Mouse (Mus musculus): ENCODE data around the gene Nfkbid.

Nfkbid gene
- long read RNA-seq, experiment 1, result 0 reads
- long read RNA-seq, experiment 2, result 0 reads

DNA sequence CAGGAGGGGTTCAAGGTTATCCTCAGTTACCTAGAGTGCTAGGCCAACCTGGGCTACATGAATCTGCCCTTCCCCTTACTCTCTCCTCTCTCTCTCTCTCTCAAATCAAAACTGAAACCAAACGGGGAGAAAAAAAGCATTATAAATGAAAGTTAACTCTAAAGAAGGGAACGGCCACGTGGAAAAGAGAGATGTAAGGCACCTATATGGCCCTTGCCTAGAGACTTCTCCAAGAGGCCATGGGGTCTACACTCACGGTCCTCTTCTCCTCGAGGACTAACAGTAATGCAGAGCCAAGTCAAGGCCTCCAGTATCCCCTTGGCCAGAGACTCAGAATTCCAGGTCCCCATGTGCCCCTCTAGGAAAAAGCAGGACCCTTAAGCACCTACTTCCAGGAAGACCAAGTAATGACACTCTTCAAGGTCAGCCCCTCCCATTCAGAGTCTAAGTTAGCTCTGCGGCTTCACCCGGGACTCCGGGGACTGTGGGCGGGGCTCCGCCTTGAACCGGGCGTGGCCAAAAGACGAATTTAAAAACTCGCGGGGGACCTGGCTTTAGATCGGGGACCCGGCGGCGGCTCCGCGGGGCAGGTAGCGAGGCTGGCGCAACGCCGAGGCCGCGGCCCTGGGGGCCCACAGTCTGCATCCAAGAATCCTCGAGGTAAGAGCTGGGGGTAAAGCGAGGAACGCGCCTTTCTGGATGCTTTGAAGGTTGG lies at the start of gene Nfkbid:
TSS of gene Nfkbid (plus strand) at position 558 of the 715 bp plus-strand sequence.
- intact Hi-C loops (cut with DNase I), result no loop called here

DNA sequence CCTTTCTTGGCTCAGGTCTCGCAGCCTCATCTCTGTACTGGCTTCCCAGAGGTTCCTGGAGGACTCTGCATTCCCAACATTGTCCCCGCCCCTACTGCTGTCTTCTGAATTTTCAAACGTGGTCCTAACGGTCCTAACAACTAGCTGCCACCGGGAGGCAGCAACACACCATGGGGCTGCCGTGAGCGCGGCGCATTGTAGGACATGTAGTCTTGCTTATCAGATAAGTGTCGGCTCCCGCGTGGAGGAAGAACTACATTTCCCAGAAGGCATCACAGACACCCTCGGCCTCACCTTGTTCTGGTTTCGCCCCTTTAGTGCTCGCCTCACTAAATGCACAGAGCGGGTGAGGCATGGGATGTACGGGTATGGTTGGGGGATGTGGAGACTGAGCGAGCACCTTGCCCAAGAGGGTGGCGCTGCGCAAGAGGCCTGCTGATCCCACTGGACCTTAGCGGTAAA lies 48.0 kb upstream of the Nfkbid start:
- intact Hi-C loops (cut with DNase I), result loop anchor here (1.0 to 10.0 kb wide), 2 partner anchors 59 to 121 kb away; partner anchors contain the start of gene Prodh2

DNA sequence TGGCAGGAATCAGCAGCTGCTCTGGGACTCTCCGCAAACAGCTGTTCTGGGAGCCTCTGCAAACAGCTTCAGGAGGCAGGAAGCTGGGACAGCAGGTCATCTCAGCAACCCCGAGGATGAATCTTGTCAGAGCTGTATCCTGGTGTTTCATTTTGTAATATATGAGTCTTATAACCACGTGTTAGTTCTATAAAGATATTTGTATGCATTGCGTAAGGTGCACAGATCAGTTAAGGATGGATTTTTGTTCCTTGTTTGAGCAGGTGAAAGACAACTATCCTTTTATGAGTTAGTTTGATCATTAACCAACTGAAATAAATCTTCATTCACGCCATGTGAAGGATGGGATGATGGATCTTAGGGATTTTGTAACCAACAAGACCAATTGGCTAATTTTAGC lies 41.5 kb upstream of the Nfkbid start:
- intact Hi-C loops (cut with DNase I), result no loop called here

DNA sequence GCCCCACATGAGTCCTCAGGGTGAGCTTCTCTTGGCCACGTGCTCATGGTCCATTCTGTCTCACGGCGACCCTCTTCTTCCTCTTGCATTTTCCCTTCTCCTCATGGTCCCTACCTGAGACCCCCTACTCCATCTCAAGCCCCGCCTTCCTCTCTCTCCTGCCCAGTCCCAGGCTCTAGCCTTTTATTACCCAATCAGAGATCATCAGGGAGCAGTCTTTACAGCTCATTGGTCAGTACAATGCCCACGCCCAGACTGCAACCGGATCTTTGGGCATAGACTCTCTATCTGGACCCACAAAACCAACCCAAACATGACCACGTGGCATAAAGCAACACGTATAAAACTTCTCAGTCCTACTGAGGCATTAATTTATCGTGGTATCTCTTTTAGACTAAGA lies 37.4 kb upstream of the Nfkbid start:
- intact Hi-C loops (cut with DNase I), result no loop called here

DNA sequence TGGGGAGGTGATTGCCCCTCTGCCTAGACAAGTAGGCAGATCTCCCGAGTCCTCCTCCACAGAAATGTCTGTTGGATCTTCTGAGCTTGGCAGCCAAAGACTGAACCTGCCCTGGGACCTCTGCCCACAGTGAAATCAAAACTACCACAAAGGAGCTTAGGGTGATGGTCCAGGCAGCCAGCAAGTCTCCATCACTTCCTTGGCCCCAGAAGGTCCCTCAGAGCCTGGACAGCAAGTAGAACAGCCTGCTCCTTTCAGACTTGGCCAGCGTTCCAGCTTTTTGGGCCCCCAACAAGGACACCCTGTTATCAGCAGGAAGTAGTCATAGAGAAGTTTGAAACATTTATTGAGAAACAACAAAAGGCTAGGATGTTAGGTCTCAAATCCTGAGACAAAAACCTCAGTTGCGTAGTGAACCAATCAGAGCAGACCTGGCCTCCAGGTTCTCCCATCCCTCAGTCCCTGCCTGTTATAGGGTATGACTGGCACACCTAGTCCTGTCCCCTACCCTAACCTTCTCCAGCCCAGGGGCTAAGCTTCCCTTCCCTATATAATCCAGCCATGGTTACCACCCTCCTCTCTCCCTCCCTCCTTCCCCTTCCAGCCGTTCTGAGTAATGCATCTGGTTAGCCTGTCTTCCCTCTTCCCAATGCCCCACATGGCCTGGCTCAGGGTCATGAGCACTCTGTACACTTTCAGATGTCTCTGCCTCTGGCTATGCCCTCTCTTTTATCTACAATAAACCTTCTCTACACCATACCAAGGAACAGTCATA lies 28.6 kb upstream of the Nfkbid start:
- intact Hi-C loops (cut with DNase I), result no loop called here

DNA sequence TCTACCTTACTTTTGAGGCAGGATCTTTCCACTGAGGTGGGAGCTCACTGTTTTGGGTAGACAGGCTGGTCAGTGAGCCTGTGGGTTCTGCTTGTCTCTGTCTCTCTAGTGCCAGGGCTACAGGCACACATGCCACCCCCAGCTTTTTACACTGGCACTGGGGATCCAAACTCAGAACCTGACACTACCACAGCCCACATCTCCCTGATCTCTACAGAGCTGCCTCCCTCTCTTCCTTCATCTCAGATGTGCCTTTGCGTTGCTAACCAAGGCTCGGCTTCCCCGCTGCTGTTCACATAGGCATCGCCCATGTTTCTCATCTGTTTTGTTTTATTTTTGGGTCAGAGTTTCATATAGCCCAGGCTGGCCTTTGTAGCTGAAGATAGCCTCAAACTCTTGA lies 27.9 kb upstream of the Nfkbid start:
- intact Hi-C loops (cut with DNase I), result no loop called here

DNA sequence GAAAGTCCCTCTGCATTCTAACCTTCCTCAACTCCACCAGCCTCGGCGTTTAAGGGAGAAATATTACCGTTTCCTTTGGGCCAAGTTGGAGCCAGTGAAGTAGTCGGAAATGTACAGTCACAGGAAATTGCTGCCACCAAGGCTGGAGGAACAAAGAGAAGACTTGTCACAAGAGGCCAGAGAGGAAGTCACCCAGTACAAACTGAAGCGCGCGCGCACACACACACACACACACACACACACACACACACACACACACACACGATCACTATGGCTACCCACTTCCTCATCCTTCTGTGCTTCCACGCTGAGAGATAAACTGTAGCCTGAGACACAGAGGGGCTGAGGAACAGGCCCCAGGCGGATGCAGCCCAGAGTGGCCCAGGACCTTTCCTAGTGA lies 27.2 kb upstream of the Nfkbid start:
- intact Hi-C loops (cut with DNase I), result no loop called here

DNA sequence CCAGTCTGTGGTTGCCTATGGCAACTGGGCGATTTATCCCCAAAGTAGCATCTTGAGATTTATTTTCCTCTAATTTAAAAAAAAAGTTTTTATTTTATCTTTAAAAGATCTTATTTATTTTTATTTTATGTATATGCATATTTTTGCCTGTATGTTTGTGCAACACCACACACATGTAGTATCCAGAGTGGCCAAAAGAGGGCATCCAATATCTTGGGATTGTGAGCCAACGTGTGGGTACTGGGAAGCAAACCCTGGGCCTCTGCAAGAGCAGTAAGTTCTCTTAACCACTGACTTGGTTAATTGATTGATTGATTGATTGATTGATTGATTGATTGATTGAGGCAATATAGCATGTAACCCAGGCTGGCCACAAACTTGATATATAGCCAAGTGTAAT lies 26.7 kb upstream of the Nfkbid start:
- intact Hi-C loops (cut with DNase I), result loop anchor here (5.0 kb wide), 1 partner anchor 37 kb away; no protein-coding TSS in a partner anchor

DNA sequence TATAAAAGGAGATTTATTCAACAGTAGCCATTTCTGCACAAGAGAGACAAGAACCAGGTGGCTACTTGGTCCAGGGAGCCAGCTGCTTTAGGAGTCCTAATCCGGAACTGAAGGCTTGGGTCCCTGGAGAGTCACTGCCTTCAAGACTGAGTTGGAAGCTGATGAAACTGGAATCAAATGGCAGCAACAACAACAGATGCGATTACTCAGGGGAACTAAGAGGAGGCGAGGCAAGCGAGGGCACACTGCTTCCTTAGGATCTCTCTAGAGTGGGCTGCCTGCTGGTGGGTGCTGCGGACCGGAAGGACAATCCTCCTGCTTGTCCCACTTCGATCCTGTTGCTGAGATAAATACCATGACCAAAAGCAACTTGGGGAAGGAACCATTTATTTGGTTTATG lies 21.9 kb upstream of the Nfkbid start:
- intact Hi-C loops (cut with DNase I), result loop anchor here (5.0 kb wide), 1 partner anchor 33 kb away; no protein-coding TSS in a partner anchor

DNA sequence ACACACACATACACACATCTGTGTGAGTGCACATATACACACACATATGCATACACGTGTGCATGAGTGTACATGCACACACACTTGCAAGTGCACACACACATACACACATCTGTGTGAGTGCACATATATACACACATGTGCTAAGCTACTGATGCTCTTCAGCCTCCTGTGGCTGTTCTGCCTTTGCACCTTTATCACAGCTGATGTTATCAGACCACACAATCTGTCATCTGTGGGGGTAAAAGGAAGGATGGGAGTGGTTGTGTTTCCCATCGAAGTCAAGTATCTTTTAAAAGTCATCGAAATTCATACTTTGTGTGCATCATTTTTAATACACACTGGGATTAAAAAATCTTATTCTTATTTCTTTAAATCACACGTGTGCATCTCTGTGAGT lies 19.2 kb upstream of the Nfkbid start:
- intact Hi-C loops (cut with DNase I), result no loop called here

DNA sequence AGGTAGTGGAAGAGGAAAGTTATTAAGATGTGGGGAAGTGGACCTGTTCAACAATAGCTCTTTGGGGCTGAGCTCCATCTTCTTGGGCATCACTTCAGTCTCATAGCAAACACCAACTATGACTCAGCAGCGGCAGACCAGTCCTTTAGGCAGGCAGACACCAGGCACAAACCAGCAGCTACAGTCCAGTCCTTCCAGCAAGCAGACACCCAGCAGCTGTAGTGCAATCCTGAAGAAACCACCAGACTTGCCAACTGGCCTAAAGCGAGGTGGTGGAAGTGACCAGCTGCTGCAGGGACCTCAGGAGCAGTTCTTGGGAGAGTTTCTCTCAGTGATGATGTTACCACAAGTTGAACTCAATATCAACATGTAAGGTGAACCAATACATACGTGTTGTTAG lies 12.9 kb upstream of the Nfkbid start:
- intact Hi-C loops (cut with DNase I), result no loop called here

DNA sequence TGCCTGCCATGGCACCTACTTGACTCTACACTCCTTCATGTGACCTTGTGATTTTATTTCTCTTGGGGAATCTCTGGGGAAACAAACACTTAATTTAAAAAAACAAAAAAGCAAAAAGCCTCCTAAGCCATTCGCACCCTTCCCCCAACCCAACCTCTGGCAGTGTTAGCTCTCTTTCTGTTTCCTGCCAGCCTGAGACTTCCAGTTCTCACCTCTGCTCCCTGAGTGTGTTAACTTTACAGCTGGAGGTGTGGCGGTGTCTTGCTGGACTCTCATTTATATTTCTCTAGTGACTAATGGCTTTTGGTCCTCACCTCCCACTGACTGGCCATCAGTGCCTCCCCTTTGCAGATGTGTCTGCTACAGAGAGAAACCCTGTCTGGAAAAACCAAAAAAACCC lies 11.7 kb upstream of the Nfkbid start:
- intact Hi-C loops (cut with DNase I), result no loop called here

DNA sequence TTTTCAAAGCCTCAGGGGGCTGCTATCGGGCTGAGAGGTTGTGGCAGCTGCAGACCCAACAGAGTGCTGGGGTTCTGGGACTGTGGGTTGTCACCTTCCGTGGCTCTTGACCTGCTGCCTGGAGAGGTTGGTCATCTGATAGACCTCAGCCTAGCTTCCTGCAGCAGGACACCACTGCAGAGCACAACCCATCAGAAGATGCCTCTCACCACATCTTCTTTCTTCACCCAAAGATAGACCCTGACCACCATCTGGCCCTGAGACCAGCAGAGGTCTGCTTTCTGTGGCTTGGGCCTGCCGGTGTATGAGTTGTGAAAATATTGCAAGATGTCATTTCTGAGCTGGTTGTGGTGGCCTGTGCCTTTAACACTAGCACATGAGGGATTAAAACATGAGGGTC lies 10.5 kb upstream of the Nfkbid start:
- intact Hi-C loops (cut with DNase I), result no loop called here

DNA sequence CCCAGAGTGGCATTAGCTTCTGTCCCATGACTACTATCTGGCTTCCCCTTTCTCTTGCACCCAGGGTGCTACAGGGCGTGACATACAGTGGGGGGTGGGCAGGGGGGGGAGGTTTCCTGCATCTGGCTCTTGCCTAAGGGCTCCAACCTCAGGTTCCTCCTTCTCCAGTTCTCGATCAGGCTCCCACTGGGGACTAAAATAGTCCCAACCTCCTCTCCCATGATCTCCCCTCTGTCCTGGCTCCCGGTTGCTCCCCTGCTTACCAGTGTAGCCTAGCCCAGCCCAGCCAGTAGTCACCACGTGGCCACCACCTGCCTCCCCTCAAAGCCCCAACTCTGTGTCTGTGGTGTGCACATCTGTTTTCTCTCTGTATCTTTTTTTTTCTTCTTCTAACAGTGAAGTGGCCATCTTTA lies 8.8 kb upstream of the Nfkbid start:
- intact Hi-C loops (cut with DNase I), result no loop called here

DNA sequence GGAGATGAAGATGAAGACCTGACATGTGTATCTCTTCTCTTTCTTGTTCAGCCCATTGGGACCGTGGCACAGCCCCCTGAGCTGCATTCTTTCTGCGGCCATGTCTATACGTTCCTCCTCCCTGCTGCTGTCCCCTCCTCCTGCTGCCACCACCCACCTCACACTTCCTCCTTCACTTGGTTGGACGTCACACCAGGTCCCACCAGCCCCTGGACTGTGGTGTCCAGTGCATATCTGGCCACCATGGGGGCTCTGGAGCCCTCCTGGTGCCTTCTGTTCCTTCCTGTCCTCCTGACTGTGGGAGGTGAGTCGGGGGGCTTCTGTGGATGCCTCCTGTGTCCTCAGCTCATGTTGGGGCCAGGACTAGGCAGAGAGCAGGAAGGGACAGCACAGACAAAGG lies 7.9 kb upstream of the Nfkbid start, which contains the start of gene Tyrobp:
TSS of gene Tyrobp (plus strand) at position 165 of the 400 bp plus-strand sequence.
- intact Hi-C loops (cut with DNase I), result no loop called here

DNA sequence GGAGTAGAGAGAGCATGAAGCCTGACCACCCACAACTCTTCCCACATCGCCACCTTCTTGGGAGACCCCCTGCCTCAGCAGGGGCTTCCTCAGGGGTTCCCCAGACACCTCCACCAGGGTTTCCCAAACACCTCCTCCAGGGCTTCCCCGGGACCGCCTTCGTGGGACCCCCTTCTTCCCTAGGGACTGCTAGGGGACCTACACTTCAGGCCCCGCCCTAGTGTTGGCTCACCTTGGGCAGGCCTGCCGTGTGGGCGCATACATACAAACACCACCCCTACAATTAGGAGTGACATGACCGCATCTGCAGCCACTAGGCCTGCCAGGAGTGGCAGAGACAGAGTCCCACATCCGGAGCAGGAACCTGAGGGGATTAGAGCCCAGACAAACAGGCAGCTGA lies 3.7 kb upstream of the Nfkbid start:
- intact Hi-C loops (cut with DNase I), result no loop called here

DNA sequence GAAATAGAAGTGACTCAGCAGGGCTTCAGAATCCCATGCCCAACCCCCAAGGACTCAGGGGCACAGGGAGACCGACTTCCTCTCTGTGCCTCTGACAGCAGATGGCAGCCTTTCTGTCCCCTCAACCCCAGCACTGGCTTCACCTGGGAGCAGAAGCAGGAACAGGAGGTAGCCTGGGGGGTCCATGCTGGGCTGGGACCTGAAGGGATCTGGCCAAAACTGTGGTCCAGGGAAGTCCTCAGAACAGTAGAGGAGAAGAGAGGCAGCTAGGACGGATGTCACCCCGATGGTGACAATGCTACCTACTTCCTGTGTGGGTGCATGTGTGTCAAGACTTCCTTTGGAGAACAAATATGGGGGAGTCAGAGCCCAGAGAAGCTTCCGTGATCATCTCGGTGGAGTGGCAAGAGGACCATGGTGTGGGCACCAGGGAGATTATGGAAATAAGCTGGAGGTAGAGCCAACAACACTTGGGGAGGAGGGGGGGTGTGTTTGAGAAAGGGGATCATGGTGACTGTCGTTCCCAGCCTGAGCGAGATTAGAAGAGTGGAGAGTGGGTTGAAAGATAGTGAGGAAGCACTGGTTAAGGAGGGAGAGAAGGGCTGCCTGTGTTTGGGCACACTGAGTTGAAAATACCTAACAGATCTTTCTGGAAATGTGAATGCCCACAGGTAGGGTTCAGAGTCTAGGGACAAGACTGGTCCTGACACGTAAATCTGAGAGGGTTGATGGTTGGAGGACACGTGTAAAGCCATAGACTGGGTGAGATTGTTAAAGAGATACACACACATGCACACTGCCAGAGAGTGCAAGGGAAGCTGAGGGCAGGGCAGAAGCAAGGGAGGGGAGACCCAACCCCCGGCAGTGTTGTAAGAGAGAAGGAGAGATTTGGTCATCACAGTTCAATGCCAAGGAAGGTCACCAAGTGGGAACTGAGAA lies 1.7 kb upstream of the Nfkbid start, which contains the start of gene Hcst:
TSS of gene Hcst (minus strand) at position 294 of the 939 bp plus-strand sequence.
- intact Hi-C loops (cut with DNase I), result no loop called here

DNA sequence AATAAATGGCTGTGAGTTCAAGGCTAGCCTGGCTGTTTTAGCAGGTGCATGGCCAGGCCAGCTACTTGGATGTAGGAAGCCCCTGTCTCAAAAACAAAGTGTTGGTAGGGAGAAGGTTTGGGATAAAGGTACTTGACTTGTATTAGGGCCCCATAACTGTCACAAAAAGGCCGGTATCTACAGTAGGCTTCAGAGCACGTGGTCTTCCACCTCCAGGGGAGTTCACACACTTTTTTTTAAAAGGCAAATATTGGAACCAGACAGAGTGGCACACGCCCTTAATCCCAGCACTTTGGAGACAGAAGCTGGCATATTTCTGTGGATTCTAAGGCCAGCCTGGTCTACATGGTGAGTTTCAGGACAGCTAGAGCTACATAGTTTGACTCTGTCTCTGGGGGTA lies 859 bp upstream of the Nfkbid start:
- intact Hi-C loops (cut with DNase I), result no loop called here

DNA sequence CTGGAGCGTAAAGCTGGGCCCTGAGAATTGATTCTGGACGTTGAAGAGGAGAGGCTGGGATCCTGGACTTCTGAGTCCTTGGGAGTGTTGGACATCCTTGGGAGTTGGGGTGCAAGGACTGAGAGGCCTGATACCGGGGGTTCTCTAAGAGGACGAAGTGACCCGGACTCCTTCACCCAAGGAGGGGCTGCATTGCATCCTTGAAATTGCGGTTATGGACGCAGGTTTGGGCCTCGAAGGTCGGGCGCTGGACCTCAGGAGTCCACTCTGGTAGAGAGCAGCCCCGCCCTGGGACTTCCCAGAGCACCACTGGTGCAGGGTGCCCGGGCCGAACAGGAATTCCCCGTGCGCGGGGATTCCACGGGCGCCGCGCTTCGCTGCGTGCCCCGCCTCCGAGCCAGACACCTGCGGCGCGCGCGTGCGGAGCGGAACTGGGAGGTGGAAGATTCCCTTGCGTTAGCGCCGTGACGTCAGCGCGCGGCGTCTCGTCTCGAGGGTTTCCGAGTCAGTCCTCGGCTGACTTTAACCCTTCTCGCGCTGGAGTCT lies 431 bp downstream of the Nfkbid start:
- intact Hi-C loops (cut with DNase I), result no loop called here

DNA sequence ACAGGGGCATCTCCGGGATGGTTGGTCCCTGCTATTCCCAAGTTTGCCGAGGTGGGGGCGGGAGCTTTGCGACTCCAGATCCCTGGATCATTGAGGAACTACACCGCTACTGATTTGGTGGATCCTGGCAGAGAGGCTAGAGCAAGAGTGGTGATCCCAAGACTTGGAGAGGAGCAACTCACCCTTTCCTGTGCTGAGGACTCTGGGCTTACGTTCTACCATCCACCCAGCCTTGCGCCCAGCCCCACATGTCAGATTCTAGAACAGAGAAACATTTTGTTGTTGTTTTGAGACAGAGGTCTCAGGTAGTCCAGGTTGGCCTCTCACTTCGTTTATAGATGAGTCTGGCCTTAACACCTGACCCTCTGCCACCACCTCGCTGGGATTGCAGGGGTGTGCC lies 1.0 kb downstream of the Nfkbid start:
- intact Hi-C loops (cut with DNase I), result no loop called here

DNA sequence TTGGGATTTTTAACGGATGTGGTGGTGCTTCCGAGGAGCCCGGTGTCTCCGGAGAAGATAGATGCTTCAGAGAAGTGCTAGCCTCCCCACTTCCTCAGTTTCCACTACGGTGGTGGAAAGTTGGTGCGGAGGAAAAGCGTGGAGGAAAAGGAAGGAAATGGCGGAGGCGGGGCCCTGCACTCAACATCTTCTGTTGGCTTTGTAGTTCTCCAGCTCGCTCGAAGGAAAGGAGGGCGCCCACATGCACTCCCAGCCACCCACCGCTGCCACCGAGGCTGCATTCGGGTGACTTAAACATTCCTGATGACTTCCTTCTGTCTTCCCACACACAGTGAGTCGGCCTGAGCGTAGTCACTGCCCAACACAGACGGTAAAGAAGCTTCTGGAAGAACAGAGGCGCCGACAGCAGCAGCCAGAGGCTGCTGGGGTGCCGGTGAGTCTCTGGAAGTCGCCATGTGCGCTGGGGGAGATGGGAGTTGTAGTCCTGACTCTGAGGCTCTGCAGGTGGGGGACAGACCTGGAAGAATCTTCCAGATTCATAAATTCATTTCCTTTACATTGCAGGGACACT lies 1.6 kb downstream of the Nfkbid start:
- intact Hi-C loops (cut with DNase I), result no loop called here
